Mouse (Mus musculus) yolk sac, embryonic 10.5 days (tissue): ENCODE results near the gene Tdpoz5.
"Not testable (repeated sequence)": the region's sequence is repeated elsewhere in the genome, so short reads cannot be mapped to it uniquely, and the experiment has no call there.

Experiments
- DNase-seq: peaks from one replicate; pipeline ENCODE4 v3.0.0-alpha.2; 2017; ENCODE audit warnings: low spot score

Tdpoz5 gene

DNA sequence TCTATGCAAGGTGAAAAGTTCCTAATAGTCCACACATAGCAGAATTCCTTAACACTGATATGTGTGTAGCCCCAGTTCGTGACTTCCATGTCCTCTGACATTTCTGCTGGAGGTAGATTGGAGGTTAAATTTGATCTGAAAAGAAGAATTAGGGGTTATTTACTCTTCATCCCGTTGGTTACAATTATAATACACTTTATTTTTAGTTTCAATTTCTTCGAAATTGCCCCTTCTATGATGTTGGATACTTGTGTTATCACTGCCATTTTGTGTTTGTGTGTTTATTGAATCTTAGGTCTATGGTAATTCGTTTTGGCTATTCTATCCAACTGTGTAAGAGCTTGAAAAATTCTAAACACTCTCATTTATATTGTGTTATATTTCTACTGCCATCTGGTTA lies at the start of gene Tdpoz5:
TSS of gene Tdpoz5 (minus strand) at position 101 of the 400 bp plus-strand sequence.
- not testable (repeated sequence) for DNase-seq

DNA sequence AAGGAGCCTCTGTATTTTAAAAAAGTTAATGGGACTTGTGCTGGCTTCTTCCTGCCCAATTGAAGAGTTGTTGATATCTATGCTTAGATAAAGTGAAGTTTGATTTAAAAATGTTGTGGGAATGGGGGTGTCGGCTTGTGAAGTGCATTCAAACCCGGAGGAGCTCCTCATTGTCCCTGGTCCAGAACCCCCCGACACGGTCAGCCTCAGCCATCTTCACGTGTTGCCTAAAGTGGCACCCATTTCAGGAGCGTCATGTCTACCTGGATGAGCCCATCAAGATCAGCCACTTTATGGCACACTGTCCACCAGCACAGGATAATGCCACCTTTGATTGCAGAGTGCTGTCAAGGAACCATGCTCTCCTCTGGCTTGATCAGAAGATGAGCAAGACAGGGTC lies 7.8 kb upstream of the Tdpoz5 start:
- not testable (repeated sequence) for DNase-seq

DNA sequence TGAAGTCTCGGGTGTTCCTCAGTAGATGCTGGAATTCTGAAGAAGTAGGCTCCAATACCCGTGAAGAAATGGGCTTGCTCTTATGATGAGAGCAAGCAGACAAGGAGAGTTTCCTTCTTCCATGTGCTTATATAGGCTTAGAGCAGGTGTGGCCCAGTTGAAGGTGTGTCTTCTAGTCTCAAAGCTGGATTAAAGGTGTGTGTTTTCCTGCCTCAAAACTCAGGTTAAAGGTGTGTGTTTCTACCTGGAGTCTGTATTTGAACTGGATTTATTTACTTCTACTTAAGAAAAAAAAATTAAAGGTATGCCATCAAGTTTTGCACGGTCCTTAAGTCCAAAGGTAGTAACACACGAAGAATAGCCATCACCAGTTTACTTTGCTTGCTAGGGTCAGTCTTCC lies 17.7 kb downstream of the Tdpoz5 start, which contains the start of gene Gm9117:
TSS of gene Gm9117 (minus strand) at position 101 of the 400 bp plus-strand sequence.
- DNase-seq = not testable (repeated sequence)

DNA sequence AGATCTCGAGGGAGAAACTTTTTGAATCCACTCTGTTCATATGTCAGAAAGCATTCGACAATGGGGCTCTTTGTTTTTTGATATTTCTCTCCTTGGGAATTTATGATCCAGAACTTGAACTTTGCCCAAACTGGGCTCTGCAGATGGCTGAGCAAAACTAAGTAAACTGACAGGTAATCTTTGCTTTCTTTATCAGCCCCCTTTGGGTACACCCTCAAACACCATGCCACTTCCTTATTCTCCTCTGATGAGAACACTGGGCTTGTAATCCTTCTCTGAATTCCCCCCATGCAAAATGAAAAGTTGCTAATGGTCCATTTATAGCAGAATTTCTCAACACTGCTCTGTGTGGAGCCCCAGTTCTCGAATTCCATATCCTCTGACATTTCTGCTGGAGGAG lies 22.7 kb downstream of the Tdpoz5 start:
- DNase-seq = not testable (repeated sequence)
